Mouse (Mus musculus) liver, embryonic 14.5 days (tissue): ENCODE results near the gene Tmprss6.

Experiments used
- CTCF ChIP-seq: IDR thresholded peaks from 2 replicates; pipeline ENCODE4 v1.5.1; 2016; ENCODE audit warnings: antibody characterized with exemption, low read depth, control low read depth
- EP300 ChIP-seq: IDR thresholded peaks from 2 replicates; pipeline ENCODE4 v1.6.1; 2016; ENCODE audit warnings: antibody characterized with exemption, low read depth

- TF ChIP-seq EP300 (no peak), CTCF (no peak)
Measured at GRCm38 (mm10) chr15:78401345-78401744, 67.1 kb downstream of the Tmprss6 start.
